9 mouse cellular contexts compared by ENCODE assay signal in genomic region chr14:23679378-23679777, GRCm38 (mm10).
DNase-seq lines count a peak whose midpoint lies in the region; ATAC-seq and TF ChIP-seq lines count a peak whose summit lies in the region.
"Had no signal": no experiment of that assay in that cellular context is flagged by ENCODE, and none has a peak within 500 bp of the region (broad histone marks: within the 10 kb centered on the region; RNA-seq: fewer than 3 reads in every experiment).

No protein-coding gene starts in this region.

- no peaks in the 10 kb centered on the region for H3K9me3 ChIP-seq in kidney, postnatal 0 days (replicated peaks; ENCODE audit: low read length)
- no peaks in the 10 kb centered on the region for H3K9me3 ChIP-seq in limb, embryonic 11.5 days (ENCODE audit: control insufficient read depth, low read length)
- H3K9me3 ChIP-seq: forebrain, embryonic 13.5 days had no signal

- WGBS in kidney, postnatal 0 days: 64% methylated on average over 2 of the region's 2 CpGs
- WGBS in limb, embryonic 11.5 days: 67% methylated on average over 2 of the region's 2 CpGs

- no peak overlapping the region for H3K4me2 ChIP-seq in kidney, postnatal 0 days (ENCODE audit: low read length)
- H3K4me2 ChIP-seq in limb, embryonic 11.5 days (ENCODE audit: low read depth, severe bottlenecking): no peak overlapping the region
- H3K4me2 ChIP-seq: forebrain, embryonic 13.5 days had no signal

- peak; percentile 56 for TF ChIP-seq CTCF in kidney, postnatal 0 days (IDR thresholded peaks at IDR 0.05; ENCODE audit: low read depth)

- no peak overlapping the region for H3K9ac ChIP-seq in kidney, postnatal 0 days (ENCODE audit: low read depth, low read length)
- no peak overlapping the region for H3K9ac ChIP-seq in limb, embryonic 11.5 days (ENCODE audit: low read length)
- H3K9ac ChIP-seq: forebrain, embryonic 13.5 days had no signal

- ATAC-seq in kidney, postnatal 0 days (replicated peaks; ENCODE audit: low FRiP score, low read depth): no peak
- ATAC-seq in limb, embryonic 11.5 days (ENCODE audit: insufficient number of reproducible peaks, low FRiP score, low TSS enrichment, low read depth): no peak
- ATAC-seq in megakaryocyte-erythroid progenitor cell, adult 5-6 weeks (replicated peaks; ENCODE audit: low FRiP score, low TSS enrichment, poor library complexity, severe bottlenecking): no peak
- no peak for ATAC-seq in erythroid progenitor cell, adult 5-6 weeks (replicated peaks; ENCODE audit: low FRiP score, poor library complexity, severe bottlenecking)
- ATAC-seq: forebrain, embryonic 13.5 days had no signal

- no peaks in the 10 kb centered on the region for H3K27me3 ChIP-seq in kidney, postnatal 0 days (ENCODE audit: insufficient read depth, low read length)
- no peaks in the 10 kb centered on the region for H3K27me3 ChIP-seq in limb, embryonic 11.5 days (ENCODE audit: control insufficient read depth, insufficient read depth, low read length)
- H3K27me3 ChIP-seq: forebrain, embryonic 13.5 days had no signal

- peak; percentile 38 for DNase-seq in adrenal gland, postnatal 10 days
- DNase-seq in adrenal gland, adult 8-10 months: no peak
- no peak for DNase-seq in kidney, postnatal 0 days (ENCODE audit: low spot score)
- no peak for DNase-seq in kidney, adult 11 months
- DNase-seq in NIH3T3 (ENCODE audit: low read depth): peak; percentile 37
- DNase-seq in limb, embryonic 11.5 days (ENCODE audit: low spot score): peak; percentile 60

- H3K36me3 ChIP-seq in kidney, postnatal 0 days (ENCODE audit: insufficient read depth, low read length): no peaks in the 10 kb centered on the region
- no peaks in the 10 kb centered on the region for H3K36me3 ChIP-seq in limb, embryonic 11.5 days (ENCODE audit: control insufficient read depth, insufficient read depth, low read length)

- no peaks in the 10 kb centered on the region for H3K4me1 ChIP-seq in kidney, postnatal 0 days (replicated peaks; ENCODE audit: insufficient read depth, low read length)
- no peaks in the 10 kb centered on the region for H3K4me1 ChIP-seq in limb, embryonic 11.5 days (ENCODE audit: control insufficient read depth, insufficient read depth, low read length)
- H3K4me1 ChIP-seq: forebrain, embryonic 13.5 days had no signal

- no peak overlapping the region for H3K4me3 ChIP-seq in kidney, postnatal 0 days (replicated peaks; ENCODE audit: low read depth, low read length)
- no peak overlapping the region for H3K4me3 ChIP-seq in limb, embryonic 11.5 days (ENCODE audit: low read depth, low read length)
- H3K4me3 ChIP-seq: forebrain, embryonic 13.5 days had no signal

- no peak overlapping the region for H3K27ac ChIP-seq in kidney, postnatal 0 days
- no peak overlapping the region for H3K27ac ChIP-seq in limb, embryonic 11.5 days (replicated peaks; ENCODE audit: low read depth, low read length)
- H3K27ac ChIP-seq: forebrain, embryonic 13.5 days had no signal

Comparison
In these comparisons a context has a peak if more than half of its experiments do, and no peak if none do; other contexts are left out.
1. DNase-seq: peak in adrenal gland, postnatal 10 days (single experiment), NIH3T3 (single experiment) and limb, embryonic 11.5 days (single experiment); none in adrenal gland, adult 8-10 months (single experiment), kidney, postnatal 0 days (single experiment) and kidney, adult 11 months (single experiment).